Mouse (Mus musculus): ENCODE measurements at regions not wholly inside any gene's neighbourhood (a gene's known extent, or its start where the extent isn't known, plus 50 kb on each side); places are given as distances from the start of the nearest gene placed in this dataset.
"Not testable (repeated sequence)": the region's sequence is repeated elsewhere in the genome, so short reads cannot be mapped to it uniquely, and the experiment has no call there.

GRCm38 (mm10) chr12:119102106-119102505, 135.9 kb upstream of the Abcb5 start:
- not testable (repeated sequence) for H3K4me2 ChIP-seq (ENCODE audit: low read length); H3K4me1 ChIP-seq (ENCODE audit: control insufficient read depth, insufficient read depth, low read length); DNase-seq (ENCODE audit: low spot score); H3K9ac ChIP-seq (ENCODE audit: low read length); ATAC-seq; H3K27ac ChIP-seq (ENCODE audit: low read depth, low read length); H3K4me3 ChIP-seq (ENCODE audit: low read depth, low read length); H3K9me3 ChIP-seq (replicated peaks; ENCODE audit: control insufficient read depth, low read length); H3K27me3 ChIP-seq (replicated peaks; ENCODE audit: control insufficient read depth, insufficient read depth, low read length); H3K36me3 ChIP-seq (ENCODE audit: control insufficient read depth, insufficient read depth, low read length)
- whole genome bisulfite sequencing = 82% methylated on average over 2 of the region's 2 CpGs

GRCm38 (mm10) chr12:119099736-119100135, 133.5 kb upstream of the Abcb5 start:
- Histone ChIP-seq H3K4me2 (ENCODE audit: low read length) (no peak overlapping the region), H3K4me3 (ENCODE audit: low read depth, low read length) (no peak overlapping the region), H3K36me3 (ENCODE audit: control insufficient read depth, insufficient read depth, low read length) (no peaks in the 10 kb centered on the region), H3K9ac (ENCODE audit: low read length) (no peak overlapping the region), H3K27ac (ENCODE audit: low read depth, low read length) (no peak overlapping the region), H3K4me1 (ENCODE audit: control insufficient read depth, insufficient read depth, low read length) (no peaks in the 10 kb centered on the region), H3K27me3 (replicated peaks; ENCODE audit: control insufficient read depth, insufficient read depth, low read length) (no peaks in the 10 kb centered on the region), H3K9me3 (replicated peaks; ENCODE audit: control insufficient read depth, low read length) (no peaks in the 10 kb centered on the region)
- ATAC-seq (no peak), DNase-seq (ENCODE audit: low spot score) (no peak)

- Histone ChIP-seq H3K9ac (ENCODE audit: low read length) (no peak overlapping the region), H3K4me1 (ENCODE audit: control insufficient read depth, insufficient read depth, low read length) (no peaks in the 10 kb centered on the region), H3K4me3 (ENCODE audit: low read depth, low read length) (no peak overlapping the region), H3K4me2 (ENCODE audit: low read length) (no peak overlapping the region), H3K27ac (ENCODE audit: low read depth, low read length) (no peak overlapping the region), H3K9me3 (replicated peaks; ENCODE audit: control insufficient read depth, low read length) (no peaks in the 10 kb centered on the region), H3K36me3 (ENCODE audit: control insufficient read depth, insufficient read depth, low read length) (no peaks in the 10 kb centered on the region), H3K27me3 (replicated peaks; ENCODE audit: control insufficient read depth, insufficient read depth, low read length) (no peaks in the 10 kb centered on the region)
- DNase-seq (ENCODE audit: low spot score) (no peak), ATAC-seq (no peak)
- WGBS = 50% methylated on average over 1 of the region's 1 CpGs
These were observed 131.6 kb upstream of the Abcb5 start for GRCm38 (mm10) chr12:119097814-119098213.

- no peaks in the 10 kb centered on the region for H3K4me1 ChIP-seq (ENCODE audit: control insufficient read depth, insufficient read depth, low read length)
- no peak overlapping the region for H3K4me2 ChIP-seq (ENCODE audit: low read length)
- no peak overlapping the region for H3K9ac ChIP-seq (ENCODE audit: low read length)
- H3K27ac ChIP-seq (ENCODE audit: low read depth, low read length) = no peak overlapping the region
- WGBS = 97% methylated on average over 1 of the region's 1 CpGs
- H3K4me3 ChIP-seq (ENCODE audit: low read depth, low read length) = no peak overlapping the region
- H3K9me3 ChIP-seq (replicated peaks; ENCODE audit: control insufficient read depth, low read length) = no peaks in the 10 kb centered on the region
- no peaks in the 10 kb centered on the region for H3K36me3 ChIP-seq (ENCODE audit: control insufficient read depth, insufficient read depth, low read length)
- no peaks in the 10 kb centered on the region for H3K27me3 ChIP-seq (replicated peaks; ENCODE audit: control insufficient read depth, insufficient read depth, low read length)
- ATAC-seq = no peak
- DNase-seq (ENCODE audit: low spot score) = no peak
These were observed 128.1 kb upstream of the Abcb5 start for GRCm38 (mm10) chr12:119094314-119094713.

GRCm38 (mm10) chr12:119093402-119093801, 127.2 kb upstream of the Abcb5 start:
- Histone ChIP-seq H3K9ac (ENCODE audit: low read length) (no peak overlapping the region), H3K27me3 (replicated peaks; ENCODE audit: control insufficient read depth, insufficient read depth, low read length) (no peaks in the 10 kb centered on the region), H3K27ac (ENCODE audit: low read depth, low read length) (no peak overlapping the region), H3K4me2 (ENCODE audit: low read length) (no peak overlapping the region), H3K4me1 (ENCODE audit: control insufficient read depth, insufficient read depth, low read length) (no peaks in the 10 kb centered on the region), H3K36me3 (ENCODE audit: control insufficient read depth, insufficient read depth, low read length) (no peaks in the 10 kb centered on the region), H3K4me3 (ENCODE audit: low read depth, low read length) (no peak overlapping the region), H3K9me3 (replicated peaks; ENCODE audit: control insufficient read depth, low read length) (no peaks in the 10 kb centered on the region)
- ATAC-seq = no peak
- no peak for DNase-seq (ENCODE audit: low spot score)
- WGBS = 94% methylated on average over 2 of the region's 2 CpGs

- Histone ChIP-seq H3K9ac (ENCODE audit: low read length) (no peak overlapping the region), H3K4me1 (ENCODE audit: control insufficient read depth, insufficient read depth, low read length) (no peaks in the 10 kb centered on the region), H3K9me3 (replicated peaks; ENCODE audit: control insufficient read depth, low read length) (no peaks in the 10 kb centered on the region), H3K27me3 (replicated peaks; ENCODE audit: control insufficient read depth, insufficient read depth, low read length) (no peaks in the 10 kb centered on the region), H3K36me3 (ENCODE audit: control insufficient read depth, insufficient read depth, low read length) (no peaks in the 10 kb centered on the region), H3K4me2 (ENCODE audit: low read length) (no peak overlapping the region), H3K4me3 (ENCODE audit: low read depth, low read length) (no peak overlapping the region), H3K27ac (ENCODE audit: low read depth, low read length) (no peak overlapping the region)
- ATAC-seq (no peak), DNase-seq (ENCODE audit: low spot score) (no peak)
- 88% methylated on average over 2 of the region's 2 CpGs for WGBS
These were observed 123.1 kb upstream of the Abcb5 start for GRCm38 (mm10) chr12:119089292-119089691.

- DNase-seq (ENCODE audit: low spot score) (no peak), ATAC-seq (no peak)
- 94% methylated on average over 1 of the region's 1 CpGs for WGBS
- no peaks in the 10 kb centered on the region for H3K4me1 ChIP-seq (ENCODE audit: control insufficient read depth, insufficient read depth, low read length)
- H3K27me3 ChIP-seq (replicated peaks; ENCODE audit: control insufficient read depth, insufficient read depth, low read length) = no peaks in the 10 kb centered on the region
- H3K4me2 ChIP-seq (ENCODE audit: low read length) = no peak overlapping the region
- H3K4me3 ChIP-seq (ENCODE audit: low read depth, low read length) = no peak overlapping the region
- no peaks in the 10 kb centered on the region for H3K36me3 ChIP-seq (ENCODE audit: control insufficient read depth, insufficient read depth, low read length)
- H3K9ac ChIP-seq (ENCODE audit: low read length) = no peak overlapping the region
- H3K27ac ChIP-seq (ENCODE audit: low read depth, low read length) = no peak overlapping the region
- H3K9me3 ChIP-seq (replicated peaks; ENCODE audit: control insufficient read depth, low read length) = no peaks in the 10 kb centered on the region
These were observed 122.4 kb upstream of the Abcb5 start for GRCm38 (mm10) chr12:119088666-119089065.

- no peak overlapping the region for H3K27ac ChIP-seq (ENCODE audit: low read depth, low read length)
- no peak for DNase-seq (ENCODE audit: low spot score)
- no peak overlapping the region for H3K4me2 ChIP-seq (ENCODE audit: low read length)
- no peak overlapping the region for H3K4me3 ChIP-seq (ENCODE audit: low read depth, low read length)
- no peaks in the 10 kb centered on the region for H3K27me3 ChIP-seq (replicated peaks; ENCODE audit: control insufficient read depth, insufficient read depth, low read length)
- H3K4me1 ChIP-seq (ENCODE audit: control insufficient read depth, insufficient read depth, low read length) = no peaks in the 10 kb centered on the region
- H3K9me3 ChIP-seq (replicated peaks; ENCODE audit: control insufficient read depth, low read length) = no peaks in the 10 kb centered on the region
- no peak overlapping the region for H3K9ac ChIP-seq (ENCODE audit: low read length)
- ATAC-seq = no peak
- no peaks in the 10 kb centered on the region for H3K36me3 ChIP-seq (ENCODE audit: control insufficient read depth, insufficient read depth, low read length)
- 86% methylated on average over 2 of the region's 2 CpGs for WGBS
These were observed 118.6 kb upstream of the Abcb5 start for GRCm38 (mm10) chr12:119084814-119085213.

- no peak overlapping the region for H3K27ac ChIP-seq (ENCODE audit: low read depth, low read length)
These were observed 116.6 kb upstream of the Abcb5 start for GRCm38 (mm10) chr12:119082781-119083180.

GRCm38 (mm10) chr12:119075825-119076224, 109.6 kb upstream of the Abcb5 start:
- no peak overlapping the region for H3K4me2 ChIP-seq (ENCODE audit: low read length)
- H3K9ac ChIP-seq (ENCODE audit: low read length) = no peak overlapping the region
- no peaks in the 10 kb centered on the region for H3K9me3 ChIP-seq (replicated peaks; ENCODE audit: control insufficient read depth, low read length)
- 76% methylated on average over 1 of the region's 1 CpGs for WGBS
- DNase-seq (ENCODE audit: low spot score) (no peak), ATAC-seq (no peak)
- no peaks in the 10 kb centered on the region for H3K36me3 ChIP-seq (ENCODE audit: control insufficient read depth, insufficient read depth, low read length)
- no peaks in the 10 kb centered on the region for H3K27me3 ChIP-seq (replicated peaks; ENCODE audit: control insufficient read depth, insufficient read depth, low read length)
- H3K4me1 ChIP-seq (ENCODE audit: control insufficient read depth, insufficient read depth, low read length) = no peaks in the 10 kb centered on the region
- no peak overlapping the region for H3K27ac ChIP-seq (ENCODE audit: low read depth, low read length)
- H3K4me3 ChIP-seq (ENCODE audit: low read depth, low read length) = no peak overlapping the region

More at GRCm38 (mm10) chr12:119082781-119083180, 116.6 kb upstream of the Abcb5 start:
- Histone ChIP-seq H3K36me3 (ENCODE audit: control insufficient read depth, insufficient read depth, low read length) (no peaks in the 10 kb centered on the region), H3K4me2 (ENCODE audit: low read length) (no peak overlapping the region), H3K4me1 (ENCODE audit: control insufficient read depth, insufficient read depth, low read length) (no peaks in the 10 kb centered on the region), H3K4me3 (ENCODE audit: low read depth, low read length) (no peak overlapping the region), H3K9ac (ENCODE audit: low read length) (no peak overlapping the region), H3K27me3 (replicated peaks; ENCODE audit: control insufficient read depth, insufficient read depth, low read length) (no peaks in the 10 kb centered on the region), H3K9me3 (replicated peaks; ENCODE audit: control insufficient read depth, low read length) (no peaks in the 10 kb centered on the region)
- DNase-seq (ENCODE audit: low spot score) = no peak
- no peak for ATAC-seq
